In the genomic region with DNA sequence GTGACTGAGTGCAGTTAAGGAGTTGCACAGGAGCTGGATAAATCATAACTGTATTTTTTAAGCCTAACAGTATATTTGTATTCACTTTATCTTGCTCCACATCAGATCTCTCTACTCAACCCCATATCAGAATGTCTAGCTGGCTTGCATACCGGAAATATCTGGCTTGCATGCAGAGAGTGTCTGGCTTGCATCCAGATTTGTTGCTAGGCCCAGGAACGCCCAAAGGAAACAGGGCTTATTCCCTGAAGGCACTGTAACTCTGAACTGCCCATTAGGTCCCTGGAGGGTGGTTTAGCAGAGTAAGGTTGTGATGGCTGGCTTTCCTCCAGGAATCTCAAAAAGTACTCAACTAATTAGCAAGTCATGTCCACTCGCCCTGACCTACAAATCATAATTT, we compare ENCODE assay signal across 13 mouse cellular contexts.
A peak's percentile ranks its signal among the peaks of the same experiment; 100 is the strongest.
DNase-seq lines count a peak whose midpoint lies in the region; ATAC-seq and TF ChIP-seq lines count a peak whose summit lies in the region.
"Had no signal": no experiment of that assay in that cellular context is flagged by ENCODE, and none has a peak within 500 bp of the region (broad histone marks: within the 10 kb centered on the region; RNA-seq: fewer than 3 reads in every experiment).

No protein-coding gene starts in this region.

- H3K4me2 ChIP-seq in kidney, embryonic 14.5 days (replicated peaks; ENCODE audit: low read depth, low read length) = no peak overlapping the region
- H3K4me2 ChIP-seq: hindbrain, embryonic 14.5 days; liver, embryonic 12.5 days; midbrain, embryonic 15.5 days; neural tube, embryonic 15.5 days had no signal

- 56% methylated on average over 3 of the region's 3 CpGs for WGBS in kidney, embryonic 14.5 days
- WGBS in thymus, adult 2 months = 83% methylated on average over 3 of the region's 3 CpGs

- no peak for TF ChIP-seq CTCF in thymus, adult 2 months (IDR thresholded peaks at IDR 0.05; ENCODE audit: borderline replicate concordance, control insufficient read depth, extremely low read depth, insufficient read depth, low read length, poor library complexity)

- no peak overlapping the region for H3K4me3 ChIP-seq in kidney, embryonic 14.5 days (ENCODE audit: low read length)
- no peak overlapping the region for H3K4me3 ChIP-seq in thymus, adult 2 months (ENCODE audit: control insufficient read depth, insufficient read depth, low read length)
- H3K4me3 ChIP-seq: left cerebral cortex, adult 2 months; liver, embryonic 12.5 days; midbrain, embryonic 15.5 days; neural tube, embryonic 15.5 days had no signal

- TF ChIP-seq POLR2A in thymus, adult 2 months (IDR thresholded peaks at IDR 0.05; ENCODE audit: control insufficient read depth, extremely low read depth, insufficient read depth, low read length, poor library complexity) = no peak

- intact Hi-C loops in left cerebral cortex, postnatal 4 days (cut with DNase I) = no loop called here
- intact Hi-C loops in heart, postnatal 14 days (cut with DNase I) = no loop called here

- DNase-seq in left cerebral cortex, postnatal 4 days = peak; percentile 29
- no peak for DNase-seq in left cerebral cortex, adult 11 months (ENCODE audit: low spot score)
- DNase-seq in heart, postnatal 14 days = peak; percentile 4 to 27
- DNase-seq in lung, postnatal 36 days = peak; percentile 58
- DNase-seq in thymus, adult 2 months = no peak
- DNase-seq in thymus, postnatal 4 days = no peak

- no peaks in the 10 kb centered on the region for H3K9me3 ChIP-seq in kidney, embryonic 14.5 days (ENCODE audit: control insufficient read depth, low read length)
- H3K9me3 ChIP-seq: G1E; liver, embryonic 12.5 days; midbrain, embryonic 15.5 days; neural tube, embryonic 15.5 days had no signal

- H3K27ac ChIP-seq in kidney, embryonic 14.5 days (ENCODE audit: low read depth, low read length) = no peak overlapping the region
- H3K27ac ChIP-seq in thymus, adult 2 months (ENCODE audit: control insufficient read depth, insufficient read depth, low read length) = no peak overlapping the region
- H3K27ac ChIP-seq: hindbrain, embryonic 14.5 days; left cerebral cortex, adult 2 months; liver, embryonic 12.5 days; midbrain, embryonic 15.5 days; neural tube, embryonic 15.5 days had no signal

- no peaks in the 10 kb centered on the region for H3K36me3 ChIP-seq in kidney, embryonic 14.5 days (ENCODE audit: control insufficient read depth, insufficient read depth, low read length)
- H3K36me3 ChIP-seq in thymus, adult 2 months (ENCODE audit: control insufficient read depth, insufficient read depth, low read length) = no peaks in the 10 kb centered on the region
- H3K36me3 ChIP-seq: G1E; liver, embryonic 12.5 days; midbrain, embryonic 15.5 days; neural tube, embryonic 15.5 days had no signal

- peak; percentile 69; the same call in 1 of the 2 replicates for ATAC-seq in kidney, embryonic 14.5 days (ENCODE audit: low FRiP score, low TSS enrichment)
- ATAC-seq: liver, embryonic 12.5 days; midbrain, embryonic 15.5 days had no signal

- 0 out of 2 replicates have a peak, but pooled peaks cover 5% of the 10 kb centered on the region for H3K4me1 ChIP-seq in kidney, embryonic 14.5 days (ENCODE audit: control insufficient read depth, insufficient read depth, low read length)
- H3K4me1 ChIP-seq in thymus, adult 2 months (replicated peaks; ENCODE audit: control insufficient read depth, insufficient read depth, low read length) = no peaks in the 10 kb centered on the region
- H3K4me1 ChIP-seq: liver, embryonic 12.5 days; midbrain, embryonic 15.5 days; neural tube, embryonic 15.5 days had no signal

- H3K27me3 ChIP-seq in kidney, embryonic 14.5 days (ENCODE audit: control insufficient read depth, insufficient read depth, low read length) = no peaks in the 10 kb centered on the region
- no peaks in the 10 kb centered on the region for H3K27me3 ChIP-seq in thymus, adult 2 months (ENCODE audit: control insufficient read depth, insufficient read depth, low read length)
- H3K27me3 ChIP-seq: liver, embryonic 12.5 days; midbrain, embryonic 15.5 days; neural tube, embryonic 15.5 days had no signal

- no peak overlapping the region for H3K9ac ChIP-seq in kidney, embryonic 14.5 days (ENCODE audit: low read depth, low read length)
- H3K9ac ChIP-seq: hindbrain, embryonic 14.5 days; liver, embryonic 12.5 days; midbrain, embryonic 15.5 days; neural tube, embryonic 15.5 days had no signal

Comparison
In these comparisons a context has a peak if more than half of its experiments do, and no peak if none do; other contexts are left out.
1. DNase-seq: peak in left cerebral cortex, postnatal 4 days (single experiment), heart, postnatal 14 days (2 of 2) and lung, postnatal 36 days (single experiment); none in left cerebral cortex, adult 11 months (single experiment), thymus, adult 2 months (single experiment) and thymus, postnatal 4 days (single experiment).